Mouse (Mus musculus) adrenal gland, adult 2 months (tissue): ENCODE results near the gene Piwil4. TPM values are rescaled to one million over a fixed set of nuclear protein-coding genes. Genes with fewer than 3 reads are reported as not detected.
"Not testable (repeated sequence)": the region's sequence is repeated elsewhere in the genome, so short reads cannot be mapped to it uniquely, and the experiment has no call there.

Source experiments
- DNase-seq: peaks from one replicate; pipeline ENCODE4 v3.0.0; 2021
- polyA plus RNA-seq: library from polyadenylated mRNA; depleted of rRNA; stranded (reverse); fragments of >200 nt; gene quantifications from 2 replicates; pipeline ENCODE4 v1.2.3, GENCODE M21; 2012
- total RNA-seq, 2 experiments: library from RNA; stranded (reverse); gene quantifications; 2 replicates each; pipeline ENCODE4 v1.2.3; 2021

Piwil4 gene
- total and polyA plus RNA-seq, 3 experiments = 0.14 to 0.16 TPM; not detected in 1

DNA sequence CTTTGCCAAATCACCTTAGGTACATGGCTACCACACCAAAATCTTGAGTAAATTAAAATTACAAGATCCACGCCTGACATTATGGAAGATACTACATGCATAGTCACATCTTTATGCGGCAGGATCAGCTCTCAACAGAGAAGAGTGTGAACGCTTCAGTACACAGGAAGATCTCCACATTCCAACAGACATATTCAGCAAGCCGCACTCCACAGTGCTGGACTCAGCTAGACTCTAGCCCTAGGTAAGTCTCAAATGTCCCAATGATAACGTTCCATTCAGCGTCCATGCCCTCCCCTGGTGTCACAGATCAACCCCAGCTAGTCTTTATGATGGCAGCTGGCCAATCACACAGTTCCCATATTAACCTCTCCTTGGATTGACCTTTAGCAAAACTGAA, 14.5 kb downstream of the Piwil4 start:
- no peak for DNase-seq

DNA sequence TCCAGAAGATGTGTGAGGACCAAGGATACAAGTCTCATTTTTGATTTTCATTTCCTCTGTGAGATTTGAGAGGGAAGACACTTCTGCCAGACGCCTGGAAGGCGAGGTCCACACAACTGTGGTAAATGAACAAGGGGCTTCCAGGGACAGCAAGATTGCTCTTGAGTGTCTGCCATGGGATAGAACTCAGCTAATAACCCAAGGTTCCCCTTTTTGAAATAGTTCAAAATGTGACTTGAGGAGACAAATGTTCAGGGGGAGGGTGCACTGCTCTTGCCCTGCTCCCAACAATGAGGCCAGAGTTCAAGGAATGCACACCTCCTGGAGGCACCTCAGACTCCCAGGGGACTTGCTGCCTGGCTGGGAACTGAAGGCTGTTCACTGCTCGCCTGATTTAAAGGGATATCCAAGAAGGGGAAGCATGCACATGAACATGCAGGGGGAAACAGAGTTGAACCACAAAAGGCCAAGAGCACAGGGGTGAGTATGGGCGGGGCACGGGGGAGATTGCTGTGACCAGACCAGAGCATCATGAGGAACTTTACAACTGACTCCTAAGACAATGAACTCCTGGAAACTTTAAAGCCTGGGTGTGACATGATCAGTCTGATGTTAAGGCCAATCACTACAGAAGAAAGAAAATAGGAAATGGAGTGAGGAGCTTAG, 15.6 kb downstream of the Piwil4 start:
- DNase-seq = no peak

DNA sequence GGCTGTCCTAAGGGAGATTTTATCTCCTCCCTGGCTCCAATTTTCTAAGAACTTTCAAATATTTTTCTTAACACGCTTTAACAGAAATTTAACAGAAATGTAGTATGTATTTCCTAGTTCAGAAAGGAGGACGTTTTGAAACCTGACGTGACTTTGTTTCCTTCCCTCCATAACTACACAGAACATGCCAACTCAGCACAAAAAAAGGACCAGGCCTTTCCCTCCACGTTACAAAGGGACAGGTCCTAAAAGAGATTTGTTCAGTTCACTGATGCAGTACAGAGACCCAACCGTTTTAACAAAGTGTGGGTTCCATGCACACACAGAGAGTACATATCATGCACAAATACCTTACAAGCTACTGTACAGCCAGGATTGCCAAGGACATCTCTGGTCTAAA, 18.9 kb downstream of the Piwil4 start:
- DNase-seq = no peak

DNA sequence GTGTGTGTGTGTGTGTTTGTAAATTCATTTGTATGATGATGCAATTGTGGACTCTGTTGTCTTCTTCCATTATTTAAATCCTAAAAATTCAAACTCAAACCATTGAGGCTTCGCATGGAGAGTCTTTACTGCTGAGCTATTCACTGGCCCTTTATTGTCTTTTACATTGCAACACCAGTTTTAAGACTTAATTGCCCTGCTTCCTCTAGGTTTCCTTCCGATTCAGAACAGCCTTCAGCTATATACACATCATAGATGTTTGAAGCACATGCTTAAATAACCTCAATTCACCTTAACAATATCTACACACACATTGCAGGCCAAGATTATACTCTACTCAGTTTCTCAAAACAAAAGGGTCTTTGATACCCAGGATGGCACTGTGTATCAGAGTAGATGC, 20.1 kb downstream of the Piwil4 start:
- DNase-seq = no peak

DNA sequence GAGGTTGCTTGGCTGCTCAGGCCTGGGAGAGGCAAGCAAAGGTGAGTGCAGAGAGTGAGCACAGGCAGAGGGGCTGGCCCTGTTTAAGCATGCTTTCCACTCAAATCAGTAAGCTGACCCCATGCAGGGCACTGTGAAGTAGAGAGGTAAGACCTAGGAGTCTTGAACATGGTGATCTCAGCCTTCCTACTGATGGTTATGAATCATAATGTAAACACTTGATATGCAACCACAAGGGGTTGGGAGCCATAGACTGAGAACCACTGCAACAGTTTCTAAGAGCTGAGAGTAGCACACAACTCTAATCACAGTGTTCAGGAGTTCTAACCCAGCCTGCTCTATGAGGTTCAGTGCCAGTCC, 22.2 kb downstream of the Piwil4 start:
- no peak for DNase-seq

DNA sequence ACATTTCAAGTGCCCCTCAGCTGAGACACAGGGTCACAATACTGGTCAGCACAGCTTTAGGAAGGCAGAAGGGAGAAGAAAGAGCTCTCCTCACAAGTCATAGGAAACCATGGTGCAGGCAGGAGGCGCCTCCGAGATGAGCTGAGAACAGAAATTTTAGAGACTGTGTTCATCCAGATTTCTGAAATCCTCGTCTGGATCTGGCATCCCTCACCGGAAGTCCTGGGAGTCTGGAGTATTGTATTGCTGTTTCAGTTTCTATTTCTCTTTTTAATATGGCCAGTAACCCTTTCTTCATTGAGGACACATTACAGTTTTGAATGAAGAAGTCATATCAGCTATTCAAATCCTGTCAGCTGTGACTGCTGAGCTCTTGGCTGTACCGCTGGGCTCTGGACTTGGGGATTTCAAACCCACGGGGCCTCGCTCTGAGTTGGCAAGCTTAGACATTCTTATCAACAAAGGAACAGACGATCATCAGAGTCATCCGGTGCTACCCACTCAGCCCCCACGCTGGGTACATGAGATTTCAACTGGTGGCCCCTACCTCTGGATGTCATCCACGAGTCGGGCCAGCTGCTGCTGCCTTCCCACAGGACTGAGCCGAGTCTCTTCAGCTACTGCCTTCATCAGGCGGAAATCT, 22.7 kb downstream of the Piwil4 start:
- DNase-seq = peak; percentile 20

DNA sequence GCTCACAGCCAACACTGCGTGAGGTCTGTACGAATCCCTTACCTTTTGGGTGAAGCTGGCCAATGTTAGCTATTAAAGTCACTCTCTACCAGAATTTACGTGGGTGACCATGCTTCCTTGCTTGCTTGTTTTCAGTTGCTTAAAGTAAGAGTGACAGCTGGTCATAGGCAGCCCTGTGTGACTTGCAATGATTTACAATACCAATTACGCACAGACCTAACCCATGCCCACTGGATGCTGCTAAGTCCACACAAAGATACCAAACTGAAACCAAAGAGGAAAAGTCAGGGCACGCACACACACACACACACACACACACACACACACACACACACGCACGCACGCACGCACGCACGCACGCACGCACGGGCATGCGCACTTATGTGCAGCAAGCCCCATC, 25.3 kb downstream of the Piwil4 start:
- no peak for DNase-seq

DNA sequence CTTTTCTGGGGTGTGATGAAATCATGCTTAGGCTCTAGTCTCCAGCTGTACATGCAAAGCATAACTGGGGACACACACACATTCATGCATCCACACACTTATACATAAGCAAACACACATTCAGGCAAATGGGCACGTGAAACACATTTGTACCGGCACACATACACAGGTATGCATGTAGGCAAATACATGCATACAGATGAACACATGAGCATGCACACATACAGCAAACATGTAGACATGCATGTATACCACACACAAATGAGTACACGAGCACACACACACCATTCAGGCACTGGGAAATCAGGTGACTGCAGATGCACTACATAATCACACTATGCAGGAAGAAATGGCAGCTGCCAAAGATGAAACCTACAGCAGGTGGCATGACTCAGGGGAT, 29.6 kb downstream of the Piwil4 start:
- DNase-seq = no peak

DNA sequence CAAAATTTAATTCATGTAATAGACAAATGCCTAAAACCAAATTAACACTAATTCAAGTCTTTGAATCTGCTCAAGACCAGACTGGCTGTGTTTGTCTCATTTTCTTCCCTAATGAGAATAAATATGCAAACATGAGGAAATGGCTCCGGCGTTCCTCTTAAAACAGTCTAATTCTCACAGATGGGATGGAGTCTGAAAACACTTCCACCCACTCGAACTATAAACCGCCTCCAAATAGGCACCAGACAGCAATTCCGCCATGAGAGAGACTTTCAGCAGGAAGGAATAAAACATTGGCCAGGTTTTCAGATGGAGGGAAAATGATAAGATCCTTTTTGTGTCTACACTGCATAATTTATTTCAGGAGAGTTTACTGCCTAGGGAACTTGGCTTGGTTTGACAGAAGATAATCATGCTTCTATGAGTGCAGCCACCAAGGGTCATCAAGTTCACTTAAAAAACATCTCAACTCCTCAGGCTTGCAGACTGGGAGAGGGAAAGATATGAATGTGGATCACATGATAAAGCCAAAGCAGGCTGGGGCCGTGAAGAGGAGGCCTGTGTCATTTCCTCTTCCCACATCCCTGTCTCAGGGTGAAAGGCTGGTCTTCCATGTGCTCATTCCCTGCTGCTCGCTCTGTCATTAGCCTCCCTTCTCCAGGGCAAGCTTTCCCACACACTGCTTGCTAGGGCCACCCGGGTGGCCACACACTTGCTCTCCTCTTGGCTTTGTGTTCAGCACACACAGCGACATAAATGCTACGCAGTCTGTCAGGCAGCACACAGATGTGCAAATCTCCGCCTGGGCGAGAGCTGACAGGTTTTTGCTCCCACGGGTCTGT, 35.0 kb downstream of the Piwil4 start:
- no peak for DNase-seq

DNA sequence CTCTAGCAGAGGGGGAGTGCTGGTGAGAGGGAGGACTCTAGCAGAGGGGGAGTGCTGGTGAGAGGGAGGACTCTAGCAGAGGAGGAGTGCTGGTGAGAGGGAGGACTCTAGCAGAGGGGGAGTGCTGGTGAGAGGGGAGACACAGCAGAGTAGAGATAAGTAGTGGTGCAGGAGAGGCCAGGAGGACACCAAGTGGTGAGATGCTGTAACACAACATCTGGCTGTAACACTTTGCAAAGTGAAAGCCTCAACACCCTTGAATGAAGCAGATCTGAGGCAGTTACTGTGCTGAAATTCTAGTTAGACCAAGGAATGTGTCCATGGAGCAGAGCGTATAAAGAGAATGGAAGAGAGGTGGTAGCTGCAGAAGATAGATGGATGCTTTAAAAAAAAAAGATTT, 39.7 kb downstream of the Piwil4 start:
- not testable (repeated sequence) for DNase-seq

DNA sequence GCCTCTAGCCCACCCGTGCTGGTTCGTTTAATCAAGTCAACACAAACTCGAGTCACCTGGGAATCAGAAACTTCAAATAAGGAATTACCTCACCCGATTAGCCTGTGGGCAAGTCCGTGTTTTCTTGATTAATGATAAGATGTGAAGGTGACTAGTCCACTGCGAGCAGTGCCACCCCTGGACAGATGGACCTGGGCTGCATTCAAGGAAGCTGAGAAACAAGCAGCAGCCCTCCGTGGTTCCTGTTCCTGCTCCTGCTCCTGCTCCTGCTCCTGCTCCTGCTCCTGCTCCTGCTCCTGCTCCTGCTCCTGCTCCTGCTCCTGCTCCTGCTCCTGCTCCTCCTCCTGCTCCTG, 41.3 kb downstream of the Piwil4 start:
- no peak for DNase-seq

DNA sequence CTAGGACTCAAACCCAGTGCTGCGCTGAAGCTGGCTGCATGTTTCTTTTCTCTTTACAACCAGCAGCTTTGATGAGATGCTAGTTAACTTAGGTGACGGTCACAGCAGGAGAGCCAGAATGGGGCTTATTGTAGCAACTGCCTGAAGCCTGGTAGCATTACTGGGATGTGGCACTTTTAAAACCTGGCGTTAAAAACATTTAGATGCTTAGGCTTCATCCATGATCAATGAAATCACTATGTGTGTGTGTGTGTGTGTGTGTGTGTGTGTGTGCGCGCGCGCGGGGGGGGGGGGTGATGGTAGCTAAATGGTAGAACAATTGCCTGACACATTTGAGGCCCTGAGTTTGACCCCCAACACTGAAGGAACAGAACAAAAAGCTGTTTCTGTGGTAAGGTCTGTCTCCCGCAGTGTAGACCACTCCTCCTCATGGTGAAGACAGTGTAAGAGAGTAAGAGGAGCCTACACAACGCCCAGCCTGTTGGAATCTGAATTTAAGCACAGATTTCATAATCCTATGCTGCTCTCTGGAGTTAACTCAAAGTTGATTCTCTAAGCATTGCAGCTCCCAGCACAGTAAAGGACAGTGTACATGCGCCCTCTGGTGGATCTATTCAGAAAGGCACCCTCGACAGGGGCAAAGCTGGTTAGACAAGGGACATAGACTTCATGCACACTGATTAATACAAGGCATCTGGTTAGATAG, 41.8 kb downstream of the Piwil4 start:
- DNase-seq = peak; percentile 88

DNA sequence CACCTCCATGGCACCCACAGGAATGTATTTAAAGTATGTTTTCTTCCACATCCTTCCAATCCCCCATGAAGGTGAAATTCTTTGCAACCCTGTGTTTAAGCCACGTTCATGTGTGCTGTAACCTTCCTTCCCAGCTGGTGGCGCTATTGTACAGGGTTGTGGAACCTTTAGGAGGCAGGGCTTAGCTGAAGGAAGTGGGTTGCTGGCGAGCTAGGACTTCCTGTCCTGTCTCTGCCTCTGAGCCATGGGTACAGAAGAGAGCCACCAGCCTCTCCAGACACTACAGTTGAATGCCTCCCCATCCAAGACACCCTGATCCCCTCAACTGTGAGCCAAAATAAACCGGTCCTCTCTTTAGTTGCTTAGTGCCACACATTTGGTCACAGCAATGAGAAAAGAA, 42.6 kb downstream of the Piwil4 start:
- DNase-seq = no peak

DNA sequence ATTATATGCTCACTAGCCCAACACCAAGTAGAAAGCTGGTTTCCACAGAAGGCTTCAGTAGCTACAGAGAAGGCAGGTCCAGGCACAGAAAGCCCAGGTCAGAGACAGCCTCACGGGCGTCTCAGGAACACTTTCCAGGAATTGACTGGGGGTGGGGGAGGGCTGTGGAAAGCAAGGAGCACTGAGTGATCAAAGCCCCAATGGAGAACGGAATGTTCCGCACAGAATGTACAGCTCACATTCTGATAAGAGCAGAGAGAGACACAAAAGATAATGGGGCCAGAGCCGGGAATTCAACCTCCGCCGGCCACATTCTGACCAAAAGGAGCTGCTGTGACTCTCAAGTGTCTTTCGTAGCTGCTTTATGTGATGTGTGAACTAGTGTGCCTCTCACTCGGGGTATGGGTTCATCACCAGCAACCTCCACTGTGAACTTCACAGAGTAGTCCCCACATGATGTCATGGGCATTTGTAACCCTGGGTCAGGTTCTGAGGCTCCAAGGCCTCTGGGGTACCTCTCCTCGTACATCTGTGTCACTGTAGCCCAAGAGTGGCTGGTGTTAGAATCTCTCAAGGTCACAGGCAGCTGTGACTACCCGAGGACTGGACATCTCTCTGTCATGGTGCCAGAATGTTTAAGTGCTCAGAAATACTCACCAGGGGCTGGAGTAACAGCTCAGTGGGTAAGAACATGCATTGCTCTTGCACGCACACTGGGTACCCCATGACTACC, 51.0 kb downstream of the Piwil4 start:
- no peak for DNase-seq

DNA sequence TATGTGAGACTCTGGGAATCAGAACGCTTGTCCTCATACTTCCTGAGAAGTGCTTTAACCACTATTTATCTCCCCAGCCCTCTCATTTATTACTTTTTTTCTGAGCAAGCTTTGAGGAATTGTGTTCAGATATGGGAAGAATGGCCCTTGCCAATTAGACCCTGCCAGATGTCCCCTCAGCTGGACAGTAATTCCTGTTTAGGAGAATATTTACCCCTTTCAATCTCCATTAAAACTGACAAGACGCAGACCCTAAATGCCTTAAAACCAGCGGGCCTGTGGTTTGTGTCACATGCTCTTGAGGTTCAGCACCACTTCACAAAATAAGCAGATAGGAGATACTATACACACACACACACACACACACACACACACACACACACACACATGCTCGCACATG, 56.2 kb downstream of the Piwil4 start:
- DNase-seq = no peak

DNA sequence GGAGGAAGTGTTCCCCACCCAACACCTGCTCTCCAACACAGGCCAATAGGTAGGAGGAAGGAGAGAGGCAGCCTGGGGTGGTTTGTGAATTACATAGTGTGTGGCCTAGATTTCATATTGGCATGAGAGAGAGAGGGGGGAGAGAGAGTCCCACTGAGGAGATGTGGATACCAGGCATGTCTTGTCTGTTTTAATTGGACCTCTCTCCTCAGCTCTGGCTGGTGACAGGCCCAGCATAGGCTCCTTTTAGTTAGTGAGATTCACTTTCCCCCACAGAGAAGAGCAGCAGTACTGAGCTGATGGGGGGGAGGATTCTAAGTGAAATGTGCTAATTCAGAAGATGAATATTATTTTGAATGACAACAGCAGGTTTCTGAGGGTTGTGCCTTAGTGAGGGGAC, 57.8 kb downstream of the Piwil4 start:
- no peak for DNase-seq

DNA sequence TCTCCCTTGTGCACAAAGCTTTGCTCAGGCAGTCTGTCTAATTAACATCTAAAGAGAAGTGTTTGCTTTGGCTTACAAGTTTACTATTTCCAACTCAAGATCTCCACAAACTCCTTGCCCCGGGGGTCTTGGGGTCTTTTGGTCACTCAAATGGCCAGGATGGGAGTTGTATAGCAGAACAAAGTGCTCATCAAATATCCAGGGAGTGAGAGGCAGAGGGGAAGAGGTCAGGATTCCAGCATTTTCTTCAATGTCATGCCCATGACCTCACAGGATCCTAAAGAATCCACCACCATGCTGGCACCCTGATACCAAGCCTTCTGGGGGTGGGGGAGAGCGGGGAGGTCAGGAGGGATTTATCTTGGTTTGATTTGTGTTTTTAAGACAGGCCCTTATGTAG, 59.9 kb downstream of the Piwil4 start:
- no peak for DNase-seq

DNA sequence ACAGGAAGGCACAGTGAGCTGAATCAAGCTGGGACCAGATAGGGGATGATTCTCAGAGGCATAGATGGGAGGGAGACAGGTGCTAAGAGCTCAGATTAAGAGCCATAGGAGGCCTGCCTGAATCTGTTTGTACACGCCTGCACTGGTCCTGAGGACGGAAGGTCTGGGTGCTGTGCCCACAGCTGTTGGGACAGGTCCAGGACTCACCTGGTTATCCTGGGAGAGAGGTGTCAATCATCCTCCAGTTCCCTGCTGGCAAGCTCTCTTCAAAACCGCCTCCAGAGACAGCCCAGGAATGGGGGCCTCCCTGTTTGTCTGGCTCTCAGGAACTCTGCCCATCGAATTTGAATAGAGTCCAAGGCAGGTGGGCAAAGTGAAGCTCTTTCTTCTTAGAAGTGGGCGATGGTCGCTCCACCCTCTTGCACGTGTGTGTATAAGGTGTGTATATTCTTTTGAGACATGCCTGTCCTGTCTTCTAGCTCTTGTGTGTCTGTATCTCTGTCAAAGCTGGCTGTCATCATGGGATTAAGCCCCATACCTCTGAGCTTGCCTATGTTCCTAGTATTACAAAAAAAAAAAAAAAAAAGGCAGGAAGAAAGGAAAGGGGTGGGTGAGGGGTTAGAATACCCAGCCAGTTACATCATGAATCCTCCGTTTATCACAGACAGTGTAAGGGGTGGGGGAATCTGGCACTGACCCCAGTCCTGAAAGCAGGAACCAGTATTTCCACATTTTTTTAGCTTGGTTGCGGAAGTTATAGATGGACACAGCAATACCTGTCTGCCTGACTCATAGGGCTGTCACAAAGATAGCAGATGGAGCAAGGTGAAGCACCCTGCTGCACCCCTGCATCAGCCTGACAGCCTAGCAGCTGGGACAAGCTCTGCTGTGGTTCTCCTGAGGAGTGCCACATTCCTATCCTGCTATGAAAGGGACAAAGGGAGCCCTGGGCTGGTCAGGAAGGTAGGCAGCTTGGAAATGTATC, 64.5 kb downstream of the Piwil4 start:
- no peak for DNase-seq

DNA sequence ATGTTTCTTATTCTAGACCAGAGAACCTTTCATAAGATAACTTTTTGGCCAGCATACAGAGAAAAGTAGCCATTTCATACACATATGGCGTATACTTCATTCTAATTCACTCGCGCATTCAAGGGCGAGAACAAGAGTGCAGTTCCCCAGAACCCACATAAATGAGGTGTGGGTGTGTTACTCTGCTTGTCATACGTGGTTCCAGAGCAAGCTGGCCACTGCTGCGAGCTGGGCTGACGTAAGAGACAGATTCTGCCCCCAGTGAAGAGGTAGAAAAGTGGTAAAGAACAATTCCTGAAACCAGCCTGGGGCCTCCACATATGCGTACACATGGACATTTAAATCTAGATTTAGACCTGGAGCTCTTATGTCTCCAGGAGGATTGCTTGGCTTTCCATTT, 66.0 kb downstream of the Piwil4 start:
- no peak for DNase-seq

DNA sequence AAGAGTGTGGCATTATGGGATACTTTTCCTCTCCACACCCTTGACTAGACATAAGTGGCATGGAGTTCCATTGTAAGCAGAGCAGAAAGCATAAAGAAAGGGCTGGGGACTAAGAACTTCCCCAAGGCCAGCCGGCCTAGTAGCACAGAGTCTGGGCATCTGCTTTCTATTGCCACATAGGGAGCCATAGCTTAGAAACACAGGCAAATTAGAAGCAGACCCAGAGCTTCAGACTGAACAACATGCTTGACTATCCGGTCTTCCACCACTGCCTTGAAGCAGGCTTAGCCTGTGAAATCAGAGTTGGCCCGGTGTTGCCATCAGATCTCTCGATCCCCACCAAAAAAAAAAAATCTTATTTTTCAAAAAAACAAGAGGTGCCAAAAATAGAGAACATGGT, 67.4 kb downstream of the Piwil4 start:
- no peak for DNase-seq

DNA sequence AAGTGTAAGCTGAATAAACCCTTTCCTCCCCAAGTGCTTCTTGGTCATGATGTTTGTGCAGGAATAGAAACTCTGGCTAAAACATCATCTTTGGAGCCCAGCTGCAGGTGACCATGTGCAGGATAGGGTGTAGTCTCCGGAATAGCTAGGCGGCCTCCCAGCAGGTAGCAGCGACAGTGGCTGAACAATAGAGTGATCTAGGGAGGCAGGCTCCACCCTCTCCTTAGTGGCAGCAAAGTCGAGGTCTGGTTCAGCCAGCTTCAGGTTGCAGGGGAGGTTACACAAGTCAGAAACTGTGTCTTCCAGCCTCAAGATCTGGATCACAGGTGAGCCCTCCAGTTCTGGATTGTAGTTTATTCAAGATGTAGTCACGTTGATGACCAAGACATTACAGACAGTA, 68.6 kb downstream of the Piwil4 start:
- not testable (repeated sequence) for DNase-seq
